Mouse (Mus musculus) heart, postnatal 0 days (tissue): Measurements from ENCODE around the gene Dusp7. TPM values are rescaled to one million over a fixed set of nuclear protein-coding genes. Genes with fewer than 3 reads are reported as not detected.

Experiments
- ATAC-seq: fragments of 200-750 bp; cut with Nextera tagmentation; 2 replicates; pipeline ENCODE4 v1.8.0; 2017; ENCODE audit warnings: low read depth, moderate number of reproducible peaks, moderate library complexity; ENCODE audit not compliant: insufficient read depth
- DNase-seq: peaks from one replicate; pipeline ENCODE4 v3.0.0-alpha.2; 2016; ENCODE audit warnings: low spot score
- H3K27ac ChIP-seq: fragments of 300-500 bp; sonication (generic); 2 replicates; pipeline ENCODE4 v1.5.1; 2014; ENCODE audit warnings: low read depth, mild to moderate bottlenecking
- H3K27me3 ChIP-seq: fragments of 300-500 bp; sonication (generic); 2 replicates; pipeline ENCODE4 v1.6.1; 2014; ENCODE audit warnings: low read length, mixed read lengths; ENCODE audit not compliant: control insufficient read depth, insufficient read depth
- H3K36me3 ChIP-seq: fragments of 300-500 bp; sonication (generic); replicated peaks from 2 replicates; pipeline ENCODE4 v1.6.1; 2014; ENCODE audit warnings: low read length, mixed read lengths; ENCODE audit not compliant: control insufficient read depth, insufficient read depth
- H3K4me1 ChIP-seq: fragments of 300-500 bp; sonication (generic); 2 replicates; pipeline ENCODE4 v1.6.1; 2014; ENCODE audit warnings: antibody characterized with exemption; ENCODE audit not compliant: control insufficient read depth, insufficient read depth
- H3K4me2 ChIP-seq: fragments of 300-500 bp; sonication (generic); 2 replicates; pipeline ENCODE4 v1.6.1; 2014; ENCODE audit warnings: low read depth, mild to moderate bottlenecking, low read length, moderate library complexity
- H3K4me3 ChIP-seq: fragments of 300-500 bp; sonication (generic); 2 replicates; pipeline ENCODE4 v1.5.1; 2014; ENCODE audit warnings: low read depth, low read length
- H3K9ac ChIP-seq: fragments of 300-500 bp; sonication (generic); replicated peaks from 2 replicates; pipeline ENCODE4 v1.6.1; 2014; ENCODE audit warnings: low read depth, low read length, mixed read lengths
- H3K9me3 ChIP-seq: fragments of 300-500 bp; sonication (generic); replicated peaks from 2 replicates; pipeline ENCODE4 v1.6.1; 2016; ENCODE audit warnings: low read length; ENCODE audit not compliant: control insufficient read depth
- CTCF ChIP-seq: IDR thresholded peaks from 2 replicates; pipeline ENCODE4 v1.5.1; 2016; ENCODE audit warnings: antibody characterized with exemption, control low read depth, low read depth
- EP300 ChIP-seq: IDR thresholded peaks from 2 replicates; pipeline ENCODE4 v1.6.1; 2016; ENCODE audit warnings: antibody characterized with exemption, low read depth
- WGBS: fragments of 180-500 bp; shearing (Covaris S2); extraction: QIAGEN DNeasy Blood & Tissue Kit; methylation state at CpG from one replicate; pipeline ENCODE4 v1.1.7; 2014; 5-methylcytosine and 5-hydroxymethylcytosine counted together
- polyA plus RNA-seq: library from polyadenylated mRNA; unstranded; fragments of >200 nt; fragmentation: Nextera tagmentation; extraction: Ambion mirVana; gene quantifications from 2 replicates; pipeline ENCODE4 v1.2.1, GENCODE M21; 2015
- total RNA-seq: library from RNA; depleted of rRNA; stranded (reverse); fragments of >200 nt; gene quantifications from 2 replicates; pipeline ENCODE4 v1.2.3, GENCODE M21; 2014; ENCODE audit warnings: low replicate concordance

Dusp7 gene
- total and polyA plus RNA-seq, 2 experiments from 2014 or later = 10.3 to 47.7 TPM

DNA sequence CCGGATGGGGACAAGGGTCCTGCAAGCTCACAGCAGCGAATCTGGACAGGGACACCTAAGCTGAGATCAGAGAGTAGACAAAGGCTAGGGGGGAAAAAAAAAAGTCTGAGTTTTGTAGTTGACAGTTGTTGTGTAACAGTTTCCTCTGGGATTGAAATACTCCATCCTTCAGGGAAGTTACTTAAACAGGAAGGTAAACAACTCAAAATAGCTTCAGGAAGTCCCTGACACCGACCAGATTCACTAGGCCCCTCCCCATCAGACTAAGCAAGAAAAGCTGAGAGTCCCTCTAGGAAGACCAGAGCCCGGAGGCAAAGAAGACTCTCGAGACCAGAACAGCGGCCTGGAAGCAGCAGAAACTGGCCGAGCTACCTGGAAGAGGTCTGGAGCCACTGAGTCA, 3.1 kb upstream of the Dusp7 start:
- no peak overlapping the region for H3K27ac ChIP-seq

DNA sequence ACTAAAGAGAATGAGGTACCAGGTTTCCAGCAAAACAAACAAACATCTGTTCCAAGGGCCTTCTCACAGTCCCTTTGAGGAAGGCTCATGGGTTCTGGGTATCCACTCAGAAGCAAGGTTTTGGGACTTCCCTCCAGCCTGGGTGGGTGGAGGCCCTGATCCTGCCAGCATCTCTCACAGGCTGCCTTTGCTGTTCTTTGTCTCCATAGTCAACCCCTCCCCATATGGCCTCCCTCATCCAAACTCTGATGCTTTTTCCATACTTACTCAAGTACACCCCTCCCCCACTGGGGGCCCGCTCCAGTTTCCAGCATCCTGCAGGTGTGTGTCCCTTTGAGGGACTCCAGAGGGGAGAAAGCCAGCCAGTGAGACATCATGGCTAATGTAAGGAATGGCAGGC, 2.2 kb upstream of the Dusp7 start:
- H3K4me2 ChIP-seq = no peak overlapping the region
- DNase-seq = no peak
- no peak overlapping the region for H3K4me3 ChIP-seq
- TF ChIP-seq CTCF (no peak), EP300 (no peak)
- WGBS = 38% methylated on average over 1 of the region's 1 CpGs
- H3K27me3 ChIP-seq = no peaks in the 10 kb centered on the region
- peaks cover 8% of the 10 kb centered on the region for H3K4me1 ChIP-seq
- no peak for ATAC-seq
- no peak overlapping the region for H3K27ac ChIP-seq
- no peaks in the 10 kb centered on the region for H3K9me3 ChIP-seq
- H3K9ac ChIP-seq = no peak overlapping the region
- no peaks in the 10 kb centered on the region for H3K36me3 ChIP-seq

More for the DNA sequence above, 3.1 kb upstream of the Dusp7 start:
- Histone ChIP-seq H3K4me3 (no peak overlapping the region), H3K9me3 (no peaks in the 10 kb centered on the region), H3K9ac (no peak overlapping the region), H3K36me3 (no peaks in the 10 kb centered on the region), H3K4me2 (no peak overlapping the region), H3K4me1 (no peaks in the 10 kb centered on the region; the same call in 1 of the 2 replicates), H3K27me3 (no peaks in the 10 kb centered on the region)
- no peak for ATAC-seq
- TF ChIP-seq EP300 (no peak), CTCF (no peak)
- 52% methylated on average over 7 of the region's 7 CpGs for WGBS
- DNase-seq = no peak

- WGBS = 24% methylated on average over 5 of the region's 5 CpGs
- Histone ChIP-seq H3K4me2 (peak overlapping the region; percentile 91), H3K4me1 (peaks cover 16% of the 10 kb centered on the region), H3K36me3 (0 out of 2 replicates have a peak, but pooled peaks cover 5% of the 10 kb centered on the region), H3K9ac (peak overlapping the region; percentile 38), H3K4me3 (peak overlapping the region; percentile 83), H3K9me3 (no peaks in the 10 kb centered on the region), H3K27ac (peak overlapping the region; percentile 30), H3K27me3 (no peaks in the 10 kb centered on the region)
- no peak for TF ChIP-seq CTCF
- no peak for TF ChIP-seq EP300
- ATAC-seq = no peak
- no peak for DNase-seq
These were observed 1.4 kb upstream of the Dusp7 start for GRCm38 (mm10) chr9:106367001-106367400.

DNA sequence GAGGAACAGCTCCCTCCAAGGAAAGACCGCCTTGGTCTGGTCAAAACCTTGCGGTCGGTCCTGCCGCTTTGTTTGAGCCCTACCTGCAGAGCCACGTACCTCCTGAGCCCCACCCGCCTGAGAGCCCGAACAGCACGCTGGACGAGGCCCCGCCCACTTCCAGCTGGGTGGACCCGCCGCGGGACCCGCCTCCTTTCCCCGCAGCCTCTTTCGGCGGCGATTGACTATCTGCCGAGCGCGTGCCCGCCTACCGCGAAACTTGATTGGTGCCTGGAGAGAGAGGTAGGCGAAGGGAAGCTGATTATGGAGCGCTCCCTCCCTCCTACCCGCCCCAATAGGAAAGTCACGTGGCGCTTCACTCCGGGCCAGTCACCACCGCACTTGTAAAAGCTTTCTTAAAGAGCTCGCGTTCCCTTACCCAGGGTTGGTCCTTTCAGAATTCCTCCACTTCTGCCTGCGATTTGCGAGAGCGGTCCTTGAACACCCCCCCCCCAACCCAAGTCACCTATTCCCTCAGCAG, 780 bp upstream of the Dusp7 start:
- no peak for TF ChIP-seq CTCF
- no peak for TF ChIP-seq EP300
- Histone ChIP-seq H3K9ac (peak overlapping the region; percentile 94), H3K27ac (peak overlapping the region; percentile 95), H3K4me2 (peak overlapping the region; percentile 91), H3K27me3 (no peaks in the 10 kb centered on the region), H3K4me1 (peaks cover 23% of the 10 kb centered on the region), H3K4me3 (peak overlapping the region; percentile 83), H3K36me3 (peaks cover 11% of the 10 kb centered on the region), H3K9me3 (no peaks in the 10 kb centered on the region)
- ATAC-seq (peak; percentile 88), DNase-seq (peak; percentile 99)
- under 1% methylated on average over 36 of the region's 36 CpGs for WGBS

GRCm38 (mm10) chr9:106368831-106369501, 534 bp downstream of the Dusp7 start:
- peak overlapping the region; percentile 91 for H3K4me2 ChIP-seq
- peak overlapping the region; percentile 83 for H3K4me3 ChIP-seq
- TF ChIP-seq EP300 (no peak; the same call in 1 of the 2 replicates), CTCF (peak; percentile 46)
- peak overlapping the region; percentile 95 for H3K27ac ChIP-seq
- ATAC-seq (peak; percentile 37), DNase-seq (peak; percentile 74)
- peaks cover 24% of the 10 kb centered on the region for H3K36me3 ChIP-seq
- H3K9ac ChIP-seq = peak overlapping the region; percentile 94
- H3K27me3 ChIP-seq = no peaks in the 10 kb centered on the region
- 0% methylated on average over 41 of the region's 72 CpGs for WGBS
- H3K9me3 ChIP-seq = no peaks in the 10 kb centered on the region
- peaks cover 25% of the 10 kb centered on the region for H3K4me1 ChIP-seq
